Mouse (Mus musculus) ovary, postnatal 10 days (tissue): Measurements from ENCODE around the gene Zbtb5.
"Not testable (repeated sequence)": the region's sequence is repeated elsewhere in the genome, so short reads cannot be mapped to it uniquely, and the experiment has no call there.

Experiments used
- DNase-seq: peaks from one replicate; pipeline ENCODE4 v3.0.0; 2022; ENCODE audit warnings: low spot score

Zbtb5 gene

DNA sequence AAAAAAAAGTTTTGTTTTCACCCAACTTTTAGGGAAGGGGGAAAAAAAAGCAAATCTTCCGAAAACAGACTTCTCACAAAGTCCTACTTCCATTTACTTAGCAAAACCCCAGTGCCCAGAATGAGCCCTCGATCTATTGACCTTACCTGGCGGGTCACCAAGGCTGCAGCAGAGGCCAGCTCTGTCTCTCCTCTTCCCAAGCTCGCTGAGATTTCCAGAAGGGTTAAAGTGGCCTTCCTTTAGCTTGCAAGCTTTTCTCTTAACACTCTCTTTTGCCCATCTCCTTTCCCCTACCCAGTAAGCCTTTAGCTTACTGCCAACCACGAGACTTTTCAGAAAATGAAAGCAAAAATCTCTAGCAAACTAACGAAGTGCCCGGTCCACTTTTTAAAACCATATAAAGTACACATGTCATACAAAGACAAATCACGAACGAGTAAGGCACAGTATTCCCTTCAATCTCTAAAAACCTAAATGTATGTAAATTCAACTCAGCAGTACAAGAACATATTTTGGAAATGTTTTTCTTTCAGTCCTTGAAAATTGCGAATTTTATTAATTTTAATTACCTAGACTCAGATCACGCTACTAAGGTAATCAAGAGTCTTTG, 1.3 kb downstream of the Zbtb5 start:
- DNase-seq = no peak

DNA sequence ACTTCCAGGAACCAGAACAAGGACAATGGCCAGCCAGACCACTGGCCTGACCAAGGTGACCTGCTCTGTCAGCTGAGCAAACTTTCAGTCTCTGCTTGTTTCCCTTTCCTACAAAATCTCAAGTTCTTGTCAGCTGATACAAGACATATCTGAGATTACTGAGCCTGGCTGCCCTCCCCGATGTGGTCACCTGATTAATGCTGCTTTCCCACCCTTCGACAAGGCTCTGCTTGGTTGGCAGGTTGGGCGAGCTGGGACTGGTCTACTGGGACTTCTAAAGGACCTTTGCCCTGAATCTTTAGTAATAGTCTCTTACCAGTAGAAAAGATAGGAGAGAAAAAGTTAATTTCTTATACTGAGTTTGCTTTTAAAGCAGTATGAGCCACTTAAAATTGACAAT, 6.8 kb downstream of the Zbtb5 start:
- no peak for DNase-seq

DNA sequence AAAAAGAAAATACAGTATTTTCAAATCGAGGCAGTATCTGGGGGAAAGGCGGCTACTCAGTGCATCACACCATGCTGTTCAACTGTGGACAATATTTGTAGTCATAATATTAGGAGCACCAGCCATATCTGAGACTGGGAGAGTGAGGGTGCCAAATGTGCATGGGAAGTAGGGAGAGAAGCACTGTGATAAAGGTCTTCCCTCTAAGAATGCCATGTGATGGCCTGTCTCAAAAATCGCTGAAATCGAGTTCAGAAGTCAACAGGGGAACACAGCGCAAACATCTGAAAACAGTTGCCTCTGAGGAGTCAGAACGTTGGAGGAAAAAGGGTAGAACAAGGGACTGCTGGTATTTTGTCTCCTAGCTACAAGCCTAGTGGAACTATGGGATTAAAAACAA, 12.2 kb downstream of the Zbtb5 start:
- DNase-seq = no peak

DNA sequence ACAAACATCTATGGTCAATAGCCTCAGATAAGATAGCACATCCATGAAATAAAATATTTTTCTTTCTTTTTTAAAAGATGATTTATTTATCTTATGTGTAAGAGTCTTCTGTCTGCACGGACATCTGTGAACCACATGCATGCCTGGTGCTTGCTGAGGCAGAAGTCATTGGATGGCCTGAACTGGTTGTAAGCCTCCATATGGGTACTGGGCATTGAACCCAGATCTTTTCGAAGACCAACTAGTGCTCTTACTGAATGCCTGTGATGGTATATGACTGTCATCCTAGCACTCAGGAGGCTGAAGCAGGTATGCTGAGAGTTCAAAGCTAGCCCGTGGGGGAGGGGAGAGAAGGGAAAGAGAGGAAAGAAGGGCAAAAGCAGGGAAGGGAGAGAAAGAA, 14.1 kb downstream of the Zbtb5 start:
- DNase-seq = no peak

DNA sequence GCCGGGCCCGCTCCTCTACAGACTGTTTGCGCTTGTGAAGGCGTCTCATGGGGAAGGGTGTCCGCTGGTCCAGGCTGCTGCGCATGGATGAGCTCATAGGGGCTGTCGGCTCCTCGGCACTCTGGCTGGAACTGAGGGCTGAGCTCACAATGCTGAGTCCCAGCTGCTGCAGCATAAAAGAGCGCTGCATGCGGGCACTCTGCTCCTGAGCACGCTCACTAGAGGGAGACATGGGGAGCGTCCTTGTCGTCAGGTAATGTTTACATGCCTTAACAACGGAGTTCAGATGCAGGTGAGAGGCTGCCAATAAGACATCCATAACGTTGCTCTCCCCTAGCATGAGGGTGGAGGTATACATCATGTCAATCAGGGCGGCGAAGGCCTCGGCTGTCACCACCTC, 17.4 kb downstream of the Zbtb5 start:
- no peak for DNase-seq

DNA sequence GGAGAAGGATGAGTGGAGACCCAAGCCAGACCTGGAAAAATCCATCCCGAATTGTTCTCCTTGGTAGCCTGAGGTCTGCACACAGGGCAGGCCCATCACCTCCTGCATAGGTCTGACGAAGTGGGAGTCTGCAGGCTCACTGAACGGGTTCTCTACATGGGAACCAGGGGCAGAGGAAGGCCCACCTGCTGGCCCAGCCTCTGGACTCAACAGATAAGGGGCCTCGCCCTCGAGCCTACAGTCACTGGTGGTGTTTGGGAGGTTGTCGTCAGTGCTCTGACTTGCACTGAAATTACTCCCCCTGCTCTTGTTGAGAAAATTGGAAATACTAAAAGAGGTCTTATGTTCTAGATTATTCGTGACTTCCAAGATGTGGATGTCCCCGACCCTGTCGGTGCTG, 18.4 kb downstream of the Zbtb5 start:
- DNase-seq = no peak

DNA sequence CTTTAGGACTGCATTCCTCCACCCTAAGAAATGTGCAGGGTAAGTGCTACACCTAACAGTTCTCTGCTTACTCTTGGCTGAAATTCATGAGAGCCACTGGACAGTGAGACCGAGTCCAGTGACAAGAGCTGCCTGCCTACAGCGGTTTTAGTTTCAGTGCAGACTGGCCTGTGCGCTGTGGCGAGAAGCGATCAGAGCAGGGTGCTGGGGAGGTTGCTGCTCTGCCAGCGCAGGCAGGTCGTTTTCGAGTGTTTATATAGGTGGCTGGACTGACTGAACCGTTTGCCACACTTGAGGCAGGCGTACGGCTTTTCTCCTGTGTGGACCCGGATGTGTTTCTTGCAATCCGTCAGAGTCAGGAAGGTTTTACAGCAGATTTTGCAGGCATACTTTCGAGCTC, 19.0 kb downstream of the Zbtb5 start:
- DNase-seq = not testable (repeated sequence)

DNA sequence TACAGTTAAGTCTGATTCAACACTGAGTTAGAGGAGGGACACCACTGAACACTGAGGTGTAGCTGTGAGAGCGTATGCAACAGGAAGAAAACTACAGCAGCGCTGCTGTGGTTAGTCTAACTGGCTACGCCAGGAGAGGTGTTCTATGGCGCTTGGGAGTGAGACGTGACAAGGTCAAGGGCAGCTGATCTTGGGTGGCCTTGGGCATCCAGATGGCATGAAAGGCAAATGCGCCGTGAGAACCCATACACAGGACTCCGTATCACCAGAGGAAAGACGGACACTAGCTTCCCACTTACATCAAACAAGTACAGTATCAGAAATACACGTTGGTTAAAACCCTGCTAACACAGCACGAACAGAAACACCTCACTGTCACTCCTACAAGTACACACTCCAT, 19.9 kb downstream of the Zbtb5 start:
- DNase-seq = not testable (repeated sequence)

DNA sequence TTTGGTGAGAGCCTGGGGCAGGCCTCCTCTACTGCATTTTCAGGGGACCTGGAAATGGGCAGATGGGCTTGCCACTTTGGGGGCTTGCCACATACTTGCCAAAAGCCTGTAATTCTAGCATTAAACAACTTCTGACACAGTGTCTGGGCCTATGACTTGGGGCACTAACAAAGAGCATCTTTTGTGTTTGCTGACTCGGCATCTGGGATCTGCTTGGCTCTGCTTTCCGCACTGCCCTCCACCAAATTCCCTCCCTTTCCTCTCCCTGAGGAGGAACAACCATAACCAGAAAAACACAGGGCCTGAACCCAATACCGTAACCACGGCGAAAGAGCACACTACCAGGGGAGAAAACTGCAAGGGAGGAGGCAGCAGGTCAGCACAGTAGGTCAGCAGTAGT, 21.7 kb downstream of the Zbtb5 start:
- no peak for DNase-seq

DNA sequence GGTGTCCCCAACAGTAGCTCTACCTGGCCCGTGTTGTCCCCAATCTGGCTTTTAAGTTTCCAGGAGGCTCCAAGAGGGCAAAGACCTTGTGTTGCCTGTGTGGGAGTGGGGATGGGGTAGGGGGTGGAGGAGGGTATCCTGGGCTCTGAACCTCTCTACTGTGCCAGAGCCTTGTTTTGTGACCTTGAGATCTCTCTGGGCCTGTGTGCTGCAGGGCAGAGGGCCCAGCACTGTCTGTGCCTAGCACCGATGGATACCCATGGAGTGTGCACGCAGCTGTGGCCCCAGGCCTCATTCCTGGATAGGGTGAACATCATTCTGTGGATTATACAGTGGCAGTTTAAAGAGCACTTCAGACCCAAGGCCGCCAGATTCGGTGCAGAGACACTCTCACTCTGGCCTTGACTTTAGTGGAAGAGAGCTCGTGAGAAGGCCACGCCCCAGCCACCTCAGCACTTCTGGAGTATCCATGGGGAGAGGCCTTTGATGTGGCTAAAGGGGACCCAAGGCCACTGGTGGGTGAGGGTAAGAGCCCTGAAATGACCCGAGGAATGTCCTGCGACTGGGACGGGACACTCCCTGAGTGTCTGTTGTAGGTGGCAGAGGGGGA, 29.0 kb downstream of the Zbtb5 start:
- DNase-seq = no peak

DNA sequence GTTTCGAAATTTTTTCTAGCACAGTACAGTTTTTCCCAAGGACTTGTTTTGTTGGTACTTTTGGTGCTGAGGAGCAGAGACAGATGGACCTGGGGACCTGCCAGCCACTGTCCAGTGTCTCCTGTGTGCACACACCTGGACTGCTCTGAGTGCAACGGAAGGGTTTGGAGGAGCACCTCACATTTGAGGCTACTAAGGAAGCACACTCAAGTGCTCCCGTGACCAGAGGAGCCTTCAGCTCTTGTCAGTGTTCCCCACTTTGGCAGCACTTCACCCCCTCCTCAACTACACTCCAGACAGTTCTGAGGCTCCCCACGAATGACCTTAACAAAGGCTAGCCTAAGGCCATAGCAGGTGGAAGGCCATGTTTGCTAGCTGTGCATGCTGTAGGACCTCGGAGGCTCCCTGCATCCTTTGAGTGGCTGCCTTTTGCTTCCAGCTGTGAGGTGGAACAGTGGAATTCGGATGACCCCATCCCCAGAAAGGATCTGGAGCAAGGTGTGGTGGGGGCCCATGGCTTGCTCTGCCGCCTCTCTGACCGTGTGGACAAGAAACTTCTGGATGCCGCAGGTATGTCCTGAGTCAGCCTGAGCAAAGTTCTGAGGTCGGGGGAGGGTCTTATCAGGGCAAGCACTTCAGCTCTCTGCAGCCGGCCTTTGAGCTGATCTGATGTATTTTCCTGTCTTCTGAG, 29.6 kb downstream of the Zbtb5 start:
- no peak for DNase-seq

DNA sequence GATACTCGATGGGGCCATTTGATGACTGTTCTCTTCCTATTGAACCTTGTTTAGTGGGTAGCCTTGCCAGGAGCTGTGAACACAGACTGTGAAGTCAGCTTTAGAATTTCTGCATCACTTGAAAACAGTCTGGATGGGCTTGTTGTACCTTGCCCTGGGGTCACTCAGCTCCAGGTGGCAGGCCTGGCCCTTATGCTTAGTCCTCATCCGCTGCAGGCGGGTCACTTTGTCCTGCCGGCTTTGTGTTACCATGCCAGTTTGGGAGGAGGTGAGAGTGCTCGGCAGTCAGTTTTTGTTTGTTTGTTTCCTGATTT, 30.3 kb downstream of the Zbtb5 start:
- DNase-seq = no peak

DNA sequence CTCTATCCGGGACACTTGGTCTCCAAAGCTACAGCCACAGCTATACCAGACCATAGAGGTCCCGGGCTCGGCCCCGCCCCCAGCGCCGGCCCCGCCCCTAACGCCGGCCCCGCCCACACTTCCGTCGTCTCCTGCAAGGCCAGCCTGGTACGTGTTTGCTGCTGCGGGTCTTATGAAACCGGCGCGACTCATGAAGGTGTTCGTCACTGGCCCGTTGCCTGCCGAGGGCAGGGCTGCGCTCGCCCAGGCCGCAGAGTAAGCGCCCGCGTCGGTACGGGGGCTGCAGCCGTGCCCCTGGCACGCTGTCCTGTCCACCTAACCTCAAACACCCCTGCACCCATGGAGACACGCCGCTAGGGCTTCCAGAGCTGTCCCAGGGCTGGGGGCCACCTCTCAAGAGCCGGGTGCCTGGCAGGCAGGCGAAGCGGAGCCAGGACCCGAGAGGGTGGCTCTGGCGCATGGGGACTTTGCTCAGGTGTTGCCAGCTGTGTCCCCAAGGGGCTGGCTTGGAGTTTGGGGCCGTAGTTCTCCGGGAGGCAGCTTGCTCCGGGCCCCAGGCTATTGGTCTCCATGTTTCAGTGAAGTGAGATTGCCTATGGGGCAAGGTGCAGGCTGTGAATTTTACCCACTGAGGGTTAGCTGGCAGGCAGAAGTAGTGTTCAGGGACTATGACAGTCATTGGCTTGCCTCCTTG, 30.8 kb downstream of the Zbtb5 start, which contains the start of gene Grhpr:
Gene Grhpr (plus strand): TSS at position 116 of the 694 bp plus-strand sequence.
- DNase-seq = peak; percentile 60

DNA sequence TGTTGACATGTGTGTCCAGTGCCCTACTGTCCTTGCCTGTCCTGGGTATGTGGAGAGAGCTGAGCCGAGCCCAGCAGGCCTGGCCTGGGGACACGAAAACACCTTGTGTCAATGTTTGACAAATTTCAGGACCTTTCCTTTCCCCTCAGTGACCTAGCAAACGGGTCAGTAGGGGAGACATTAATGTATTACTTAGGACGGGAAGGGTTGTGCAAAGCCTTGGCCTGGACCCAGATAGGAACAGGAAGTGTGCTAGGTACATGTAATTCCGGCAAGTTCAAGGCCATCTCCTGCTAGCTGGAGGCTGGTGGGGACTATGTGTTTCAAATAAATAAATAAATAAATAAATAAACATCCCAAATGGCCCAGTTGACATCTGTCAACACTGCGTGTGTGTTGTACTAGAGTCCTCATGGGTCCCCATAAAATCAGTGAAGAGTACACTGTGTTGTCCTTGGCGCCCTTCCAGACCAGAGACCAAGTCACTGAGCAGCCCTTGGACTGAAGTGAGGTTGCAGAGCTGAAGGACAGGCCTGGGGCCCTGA, 32.3 kb downstream of the Zbtb5 start:
- DNase-seq = no peak

DNA sequence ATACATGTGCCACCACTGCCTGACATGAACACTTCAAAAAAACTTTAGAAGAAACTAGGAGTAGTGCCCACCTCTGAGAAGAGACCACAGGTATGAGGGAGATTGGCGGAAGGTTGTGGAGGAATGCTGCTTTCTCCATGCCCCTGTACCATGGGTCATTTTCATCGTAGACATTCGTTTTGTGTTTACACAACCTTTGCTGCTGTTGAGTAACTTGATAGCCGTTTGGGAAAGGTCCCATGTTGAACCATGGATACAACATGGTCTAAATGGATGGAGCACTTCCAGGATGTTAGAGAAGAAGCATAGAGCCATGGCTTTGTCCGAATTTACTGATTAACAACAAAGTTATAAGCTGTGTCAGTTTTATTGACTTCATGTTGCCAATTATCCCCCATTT, 34.0 kb downstream of the Zbtb5 start:
- DNase-seq = no peak

DNA sequence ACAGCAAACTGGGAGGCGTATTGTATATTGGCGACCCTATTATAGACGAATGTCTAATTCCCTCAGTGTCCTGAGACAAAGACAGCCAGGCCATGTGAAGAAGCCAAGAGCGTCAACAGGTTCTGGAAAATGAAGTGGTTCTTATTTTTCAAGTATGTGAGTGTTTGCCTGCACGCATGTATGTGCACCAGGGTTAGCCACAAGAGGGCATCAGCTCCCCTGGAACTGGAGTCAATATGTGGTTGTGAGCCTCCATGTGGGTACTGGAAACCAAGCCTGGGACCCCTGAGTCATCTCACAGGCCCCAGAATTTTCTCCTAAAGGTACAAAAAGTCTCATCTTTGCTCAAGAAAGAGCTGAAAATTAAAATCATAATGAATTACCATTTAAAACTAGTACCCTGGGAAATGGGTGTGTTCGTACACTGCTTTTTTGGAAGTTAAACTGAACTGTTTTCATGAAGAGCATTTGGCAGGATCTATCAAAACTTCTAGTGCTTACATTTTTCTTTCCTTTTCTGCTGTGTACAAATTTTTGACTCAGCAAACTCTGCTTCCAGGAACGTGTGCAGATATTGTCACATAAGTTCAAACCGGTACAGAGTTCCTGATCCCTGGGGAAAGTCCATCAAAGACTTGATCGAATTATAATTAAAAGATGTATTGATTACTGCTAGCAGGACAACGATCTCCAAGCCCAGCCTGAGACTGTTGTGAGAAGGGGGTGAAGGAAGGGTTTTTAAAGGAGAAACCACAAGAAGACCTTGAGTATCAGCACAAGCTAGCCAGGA, 35.1 kb downstream of the Zbtb5 start:
- no peak for DNase-seq

DNA sequence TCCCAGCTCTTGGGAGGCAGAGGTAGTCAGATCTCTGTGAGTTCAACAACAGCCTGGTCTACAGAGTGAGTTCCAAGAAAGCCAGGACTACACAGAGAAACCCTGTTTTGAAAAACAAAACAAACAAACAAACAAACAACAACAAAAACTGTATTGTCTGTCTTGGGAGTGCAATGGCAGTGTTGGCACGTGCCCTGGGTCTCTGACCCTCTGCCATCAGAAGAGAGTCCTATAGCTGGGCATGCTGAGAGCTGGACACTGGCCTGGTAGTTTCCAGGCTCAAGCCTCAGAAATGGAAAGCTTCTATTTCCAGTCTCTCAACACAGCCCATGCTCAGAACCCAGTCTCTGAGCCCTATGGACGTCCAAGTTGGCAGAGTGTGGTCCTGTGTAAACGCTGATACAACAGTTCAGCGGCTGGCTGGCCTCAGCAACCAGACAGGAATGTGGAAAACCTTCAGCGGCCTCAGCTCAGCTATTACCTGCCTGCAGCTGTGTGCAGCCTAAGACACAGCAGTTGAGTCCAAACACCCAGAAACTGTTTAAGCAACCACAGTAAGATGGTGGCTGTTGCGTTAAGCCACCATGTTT, 36.1 kb downstream of the Zbtb5 start:
- DNase-seq = no peak

DNA sequence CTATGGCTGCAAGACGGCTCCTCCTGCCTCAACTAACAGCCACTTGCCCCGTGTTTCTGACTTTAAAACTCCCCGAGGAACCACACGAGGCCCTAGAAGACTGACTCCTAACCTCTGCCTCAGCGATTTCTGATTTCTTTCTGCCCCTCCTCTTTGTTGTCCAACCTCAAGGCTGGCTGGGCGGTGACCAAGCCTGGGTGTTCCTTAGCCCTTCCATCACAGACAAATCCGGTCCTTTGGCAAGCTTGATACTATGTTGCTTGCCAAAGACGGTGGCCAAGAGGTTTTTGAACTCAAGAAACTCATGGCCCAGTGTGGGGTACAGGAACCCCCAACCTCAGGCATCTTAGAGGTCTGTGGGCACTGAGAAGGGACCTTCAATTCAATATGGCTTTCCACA, 37.9 kb downstream of the Zbtb5 start:
- DNase-seq = no peak

DNA sequence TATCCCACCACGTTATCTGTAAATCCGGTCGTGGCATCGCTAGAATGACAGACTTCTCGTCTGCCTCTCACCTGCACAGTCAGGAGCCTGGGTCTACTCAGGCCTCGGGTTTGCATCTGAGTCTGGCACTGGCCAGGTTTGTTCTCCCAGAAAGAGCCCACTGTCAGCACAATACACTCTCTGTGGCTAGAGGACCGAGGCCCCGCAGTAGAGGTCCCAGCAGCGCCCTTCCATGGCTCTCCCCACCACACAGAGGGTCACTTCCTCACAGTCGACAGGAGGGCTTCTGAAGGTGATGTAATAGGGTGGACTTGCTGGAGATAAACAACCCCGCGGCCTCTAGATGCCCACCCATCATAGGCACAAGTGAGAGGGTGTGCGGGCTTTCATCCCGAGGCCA, 38.3 kb downstream of the Zbtb5 start:
- no peak for DNase-seq

DNA sequence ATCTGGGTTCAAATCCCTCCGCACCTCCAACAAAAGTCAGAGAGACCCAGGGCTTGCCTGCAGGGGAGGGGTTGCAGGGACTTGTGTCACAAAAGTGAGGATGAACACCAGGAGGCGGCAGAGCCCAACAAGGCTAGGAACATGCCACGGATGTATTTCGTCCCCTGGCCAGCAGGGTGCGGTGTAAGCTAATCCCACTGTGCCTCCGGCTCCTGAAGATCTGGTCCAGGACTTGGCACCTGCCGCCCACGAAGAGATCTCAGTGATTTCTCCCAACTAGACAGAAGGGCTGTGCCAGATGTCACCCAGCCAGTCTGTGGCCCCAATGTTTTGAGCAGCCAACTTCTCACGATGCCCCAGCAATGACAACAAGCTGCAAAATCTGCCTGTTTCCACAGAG, 38.8 kb downstream of the Zbtb5 start:
- peak; percentile 61 for DNase-seq

DNA sequence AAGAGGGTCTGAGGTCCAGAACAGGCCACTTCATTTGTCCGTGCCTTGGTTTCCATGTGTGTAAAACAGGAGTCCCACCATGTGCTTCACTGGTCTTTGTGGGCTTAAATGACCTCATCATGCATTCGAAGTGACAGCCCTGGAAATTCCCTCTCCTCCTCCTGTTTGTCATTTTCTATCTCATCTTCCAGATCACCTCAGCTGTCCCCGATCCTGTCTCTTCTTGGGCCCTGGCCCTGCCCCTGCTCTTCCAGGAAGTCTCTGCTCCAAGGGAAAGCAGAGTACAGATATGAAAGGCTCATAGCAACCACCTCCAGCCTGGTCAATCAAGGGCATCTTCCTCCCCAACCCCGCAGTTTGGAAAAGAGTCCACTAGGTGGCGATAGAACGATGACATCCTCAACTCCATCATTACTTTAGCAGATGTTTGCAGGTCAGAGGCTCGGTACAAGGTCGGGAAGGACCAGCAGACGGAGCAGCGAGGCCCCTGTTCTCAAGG, 41.6 kb downstream of the Zbtb5 start:
- no peak for DNase-seq

DNA sequence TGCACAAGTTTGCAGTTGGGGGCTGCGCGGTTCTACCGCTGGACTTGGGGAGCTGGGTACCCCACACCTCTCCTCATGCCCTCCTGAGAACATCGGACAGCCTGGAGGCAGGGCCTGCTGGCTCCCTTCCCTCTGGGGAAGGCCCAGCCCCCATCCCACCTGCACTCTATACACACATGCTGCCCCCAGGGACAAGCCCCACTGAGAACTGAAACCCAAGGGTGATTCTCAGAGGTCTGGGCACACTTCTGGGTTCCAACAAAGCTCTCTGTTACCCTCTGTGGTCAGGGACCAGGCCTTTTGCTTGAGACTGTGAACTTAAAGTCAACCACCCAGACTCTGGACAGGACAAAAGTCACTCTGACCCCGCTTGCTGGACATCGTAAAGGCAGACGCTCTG, 42.2 kb downstream of the Zbtb5 start:
- no peak for DNase-seq
